Mouse (Mus musculus) embryo, embryonic 10 days (tissue): Measurements from ENCODE around the gene Tmem230.

Source experiments
- DNase-seq: peaks from one replicate; pipeline ENCODE4 v3.0.0-alpha.2; 2015; ENCODE audit warnings: low spot score

Gene Tmem230

GRCm38 (mm10) chr2:132233985-132234765, 13.4 kb downstream of the Tmem230 start:
- no peak for DNase-seq

GRCm38 (mm10) chr2:132232413-132232945, 15.1 kb downstream of the Tmem230 start:
- no peak for DNase-seq

GRCm38 (mm10) chr2:132224359-132224758, 23.2 kb downstream of the Tmem230 start:
- no peak for DNase-seq

- no peak for DNase-seq
These were observed 26.0 kb downstream of the Tmem230 start for GRCm38 (mm10) chr2:132221611-132222073.

- no peak for DNase-seq
These were observed 35.5 kb downstream of the Tmem230 start for GRCm38 (mm10) chr2:132211995-132212656.

- DNase-seq, result no peak
These were observed 36.7 kb downstream of the Tmem230 start for GRCm38 (mm10) chr2:132210806-132211312.

GRCm38 (mm10) chr2:132208246-132208881, 39.2 kb downstream of the Tmem230 start:
- DNase-seq, result no peak

GRCm38 (mm10) chr2:132206316-132206881, 41.2 kb downstream of the Tmem230 start:
- DNase-seq, result no peak

- DNase-seq, result no peak
These were observed 42.1 kb downstream of the Tmem230 start for GRCm38 (mm10) chr2:132205549-132205948.

- no peak for DNase-seq
These were observed 43.8 kb downstream of the Tmem230 start for GRCm38 (mm10) chr2:132203773-132204172.

- DNase-seq, result no peak
These were observed 44.4 kb downstream of the Tmem230 start for GRCm38 (mm10) chr2:132203186-132203585.

GRCm38 (mm10) chr2:132198017-132198933, 49.3 kb downstream of the Tmem230 start:
- peak; percentile 12 for DNase-seq

- no peak for DNase-seq
These were observed 52.0 kb downstream of the Tmem230 start for GRCm38 (mm10) chr2:132195602-132196001.

GRCm38 (mm10) chr2:132190602-132191161, 56.9 kb downstream of the Tmem230 start:
- DNase-seq, result no peak
